Mouse (Mus musculus) heart, embryonic 15.5 days (tissue): ENCODE measurements around the gene Dennd6a. TPM values are rescaled to one million over a fixed set of nuclear protein-coding genes. Genes with fewer than 3 reads are reported as not detected.
"Not testable (repeated sequence)": the region's sequence is repeated elsewhere in the genome, so short reads cannot be mapped to it uniquely, and the experiment has no call there.

Source experiments
- ATAC-seq: fragments of 200-750 bp; cut with Nextera tagmentation; replicated peaks from 2 replicates; pipeline ENCODE4 v1.8.0; 2017; ENCODE audit warnings: low read depth, moderate TSS enrichment; ENCODE audit not compliant: insufficient number of reproducible peaks, insufficient read depth, low FRiP score
- H3K27ac ChIP-seq: fragments of 300-500 bp; sonication (generic); 2 replicates; pipeline ENCODE4 v1.5.1; 2015; ENCODE audit warnings: mild to moderate bottlenecking, inconsistent platforms
- H3K27me3 ChIP-seq: fragments of 300-500 bp; sonication (generic); 2 replicates; pipeline ENCODE4 v1.6.1; 2015; ENCODE audit warnings: inconsistent platforms
- H3K36me3 ChIP-seq: fragments of 300-500 bp; sonication (generic); 2 replicates; pipeline ENCODE4 v1.6.1; 2015; ENCODE audit warnings: mild to moderate bottlenecking, inconsistent platforms
- H3K4me1 ChIP-seq: fragments of 300-500 bp; sonication (generic); replicated peaks from 2 replicates; pipeline ENCODE4 v1.6.1; 2015; ENCODE audit warnings: inconsistent platforms
- H3K4me2 ChIP-seq: fragments of 300-500 bp; sonication (generic); 2 replicates; pipeline ENCODE4 v1.6.1; 2015; ENCODE audit warnings: inconsistent platforms, mild to moderate bottlenecking, moderate library complexity
- H3K4me3 ChIP-seq: fragments of 300-500 bp; sonication (generic); 2 replicates; pipeline ENCODE4 v1.5.1; 2015; ENCODE audit warnings: mild to moderate bottlenecking, inconsistent platforms
- H3K9ac ChIP-seq: fragments of 300-500 bp; sonication (generic); 2 replicates; pipeline ENCODE4 v1.6.1; 2015; ENCODE audit warnings: mild to moderate bottlenecking, inconsistent platforms
- H3K9me3 ChIP-seq: fragments of 300-500 bp; sonication (generic); replicated peaks from 2 replicates; pipeline ENCODE4 v1.6.1; 2016; ENCODE audit warnings: inconsistent platforms
- WGBS: fragments of 180-500 bp; shearing (Covaris S2); methylation state at CpG from one replicate; pipeline ENCODE4 v1.1.7; 2015; ENCODE audit warnings: mixed read lengths; 5-methylcytosine and 5-hydroxymethylcytosine counted together
- polyA plus RNA-seq: library from polyadenylated mRNA; unstranded; fragments of >200 nt; fragmentation: Nextera tagmentation; extraction: Ambion mirVana; gene quantifications from 2 replicates; pipeline ENCODE4 v1.2.1, GENCODE M21; 2015

Dennd6a gene
- polyA plus RNA-seq: 20.3 and 21.7 TPM in 2 replicates

GRCm38 (mm10) chr14:26573556-26573955, at the start of gene Dennd6a:
Dennd6a (plus strand) TSS chr14:26573856.
- not testable (repeated sequence) for H3K4me1 ChIP-seq, H3K4me2 ChIP-seq, H3K27me3 ChIP-seq, H3K4me3 ChIP-seq, H3K9me3 ChIP-seq, ATAC-seq, H3K27ac ChIP-seq, H3K9ac ChIP-seq, H3K36me3 ChIP-seq
- 80% methylated on average over 5 of the region's 5 CpGs for WGBS

- no peak overlapping the region for H3K4me2 ChIP-seq
- H3K4me1 ChIP-seq: peaks cover 33% of the 10 kb centered on the region
- no peaks in the 10 kb centered on the region for H3K9me3 ChIP-seq
- no peak for ATAC-seq
- no peak overlapping the region for H3K27ac ChIP-seq
- no peak overlapping the region for H3K9ac ChIP-seq
- 63% methylated on average over 3 of the region's 3 CpGs for WGBS
- H3K36me3 ChIP-seq: no peaks in the 10 kb centered on the region
- no peak overlapping the region for H3K4me3 ChIP-seq
- no peaks in the 10 kb centered on the region for H3K27me3 ChIP-seq
Observed at GRCm38 (mm10) chr14:26525955-26526354, 47.7 kb upstream of the Dennd6a start.

- H3K36me3 ChIP-seq: no peaks in the 10 kb centered on the region
- H3K27me3 ChIP-seq: no peaks in the 10 kb centered on the region
- H3K4me1 ChIP-seq: peaks cover 34% of the 10 kb centered on the region
- ATAC-seq: no peak
- H3K9ac ChIP-seq: no peak overlapping the region
- no peak overlapping the region for H3K27ac ChIP-seq
- 64% methylated on average over 2 of the region's 2 CpGs for WGBS
- no peaks in the 10 kb centered on the region for H3K9me3 ChIP-seq
- H3K4me3 ChIP-seq: no peak overlapping the region
- H3K4me2 ChIP-seq: no peak overlapping the region
Observed at GRCm38 (mm10) chr14:26528296-26528695, 45.4 kb upstream of the Dennd6a start.

- Histone ChIP-seq H3K36me3 (no peaks in the 10 kb centered on the region), H3K4me1 (peaks cover 37% of the 10 kb centered on the region), H3K27me3 (no peaks in the 10 kb centered on the region), H3K4me3 (no peak overlapping the region), H3K9ac (no peak overlapping the region), H3K9me3 (no peaks in the 10 kb centered on the region), H3K4me2 (no peak overlapping the region), H3K27ac (no peak overlapping the region)
- no peak for ATAC-seq
- 66% methylated on average over 7 of the region's 7 CpGs for WGBS
Observed at GRCm38 (mm10) chr14:26530350-26530749, 43.3 kb upstream of the Dennd6a start.

GRCm38 (mm10) chr14:26531410-26532313, 42.0 kb upstream of the Dennd6a start:
- Histone ChIP-seq H3K27ac (no peak overlapping the region), H3K9ac (no peak overlapping the region), H3K27me3 (no peaks in the 10 kb centered on the region), H3K4me1 (peaks cover 37% of the 10 kb centered on the region), H3K9me3 (no peaks in the 10 kb centered on the region), H3K36me3 (no peaks in the 10 kb centered on the region), H3K4me2 (peak overlapping the region; percentile 31; the same call in 1 of the 2 replicates), H3K4me3 (peak overlapping the region; percentile 8; the same call in 1 of the 2 replicates)
- no peak for ATAC-seq
- WGBS: 67% methylated on average over 10 of the region's 10 CpGs

DNA sequence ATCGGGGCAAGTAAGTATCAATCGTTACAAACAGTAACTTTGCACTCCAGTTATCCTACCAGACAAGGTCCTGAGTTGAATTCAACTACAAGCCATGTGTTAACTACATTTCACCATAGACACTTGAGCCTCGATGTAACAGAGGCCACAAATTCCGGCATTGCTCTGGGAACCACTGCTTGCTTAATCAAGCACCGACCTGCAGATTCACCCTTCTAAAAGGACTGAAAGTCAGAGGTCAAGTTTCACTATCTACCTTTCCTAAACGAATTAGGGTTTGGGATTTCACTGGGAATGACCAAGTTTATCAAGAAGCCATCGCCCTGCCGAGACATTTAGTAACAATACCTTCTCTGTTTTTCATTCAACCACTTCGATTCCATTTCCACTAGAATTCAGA, 40.9 kb upstream of the Dennd6a start:
- WGBS: 38% methylated on average over 9 of the region's 9 CpGs
- peak overlapping the region; percentile 88; the same call in 1 of the 2 replicates for H3K9ac ChIP-seq
- H3K9me3 ChIP-seq: no peaks in the 10 kb centered on the region
- no peak for ATAC-seq
- peak overlapping the region; percentile 85 for H3K4me3 ChIP-seq
- peak overlapping the region; percentile 77 for H3K4me2 ChIP-seq
- H3K27me3 ChIP-seq: no peaks in the 10 kb centered on the region
- H3K4me1 ChIP-seq: peaks cover 33% of the 10 kb centered on the region
- H3K36me3 ChIP-seq: no peaks in the 10 kb centered on the region
- no peak overlapping the region for H3K27ac ChIP-seq

DNA sequence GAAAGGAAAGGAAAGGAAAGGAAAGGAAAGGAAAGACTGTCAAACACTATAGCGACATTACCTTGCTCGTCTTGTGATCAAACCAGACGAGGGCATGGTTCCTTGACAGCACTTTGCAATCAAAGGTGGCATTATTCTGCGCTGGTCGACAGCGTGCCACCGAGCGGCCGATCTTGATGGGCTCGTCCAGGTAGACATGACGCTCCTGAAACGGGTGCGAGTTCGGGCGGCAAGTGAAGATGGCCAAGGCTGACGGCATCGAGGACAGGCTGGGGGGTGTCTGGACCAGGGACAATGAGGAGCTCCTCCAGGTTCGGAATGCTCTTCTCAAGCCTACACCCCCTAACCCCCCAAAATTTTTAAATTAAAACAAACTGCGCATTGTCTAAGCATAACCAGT, 40.4 kb upstream of the Dennd6a start:
- ATAC-seq: no peak
- H3K9me3 ChIP-seq: no peaks in the 10 kb centered on the region
- 18% methylated on average over 19 of the region's 19 CpGs for WGBS

GRCm38 (mm10) chr14:26533821-26534756, 39.6 kb upstream of the Dennd6a start:
- ATAC-seq: peak; percentile 82
- Histone ChIP-seq H3K9ac (peak overlapping the region; percentile 88), H3K27me3 (no peaks in the 10 kb centered on the region), H3K36me3 (no peaks in the 10 kb centered on the region), H3K4me2 (peak overlapping the region; percentile 77), H3K9me3 (no peaks in the 10 kb centered on the region), H3K4me3 (peak overlapping the region; percentile 85), H3K27ac (peak overlapping the region; percentile 91), H3K4me1 (peaks cover 29% of the 10 kb centered on the region)
- WGBS: under 1% methylated on average over 91 of the region's 92 CpGs

More for the DNA sequence above, 40.4 kb upstream of the Dennd6a start:
- H3K36me3 ChIP-seq: no peaks in the 10 kb centered on the region
- H3K4me3 ChIP-seq: peak overlapping the region; percentile 85
- no peaks in the 10 kb centered on the region for H3K27me3 ChIP-seq
- H3K27ac ChIP-seq: no peak overlapping the region
- peak overlapping the region; percentile 88 for H3K9ac ChIP-seq
- H3K4me1 ChIP-seq: peaks cover 31% of the 10 kb centered on the region
- H3K4me2 ChIP-seq: peak overlapping the region; percentile 77

- no peaks in the 10 kb centered on the region for H3K27me3 ChIP-seq
- peak within 1 kb of the TSS; percentile 91 for H3K27ac ChIP-seq
- H3K4me2 ChIP-seq: peak within 1 kb of the TSS; percentile 77
- peaks cover 23% of the 10 kb centered on the region for H3K4me1 ChIP-seq
- H3K9ac ChIP-seq: peak within 1 kb of the TSS; percentile 88
- peak; percentile 91 for ATAC-seq
- H3K4me3 ChIP-seq: peak within 1 kb of the TSS; percentile 85
- H3K9me3 ChIP-seq: no peaks in the 10 kb centered on the region
- no peaks in the 10 kb centered on the region for H3K36me3 ChIP-seq
- 16% methylated on average over 25 of the region's 33 CpGs for WGBS
Observed at GRCm38 (mm10) chr14:26534757-26535479, 38.7 kb upstream of the Dennd6a start, which contains the start of gene Slmap. Slmap (minus strand) TSS chr14:26534931.

DNA sequence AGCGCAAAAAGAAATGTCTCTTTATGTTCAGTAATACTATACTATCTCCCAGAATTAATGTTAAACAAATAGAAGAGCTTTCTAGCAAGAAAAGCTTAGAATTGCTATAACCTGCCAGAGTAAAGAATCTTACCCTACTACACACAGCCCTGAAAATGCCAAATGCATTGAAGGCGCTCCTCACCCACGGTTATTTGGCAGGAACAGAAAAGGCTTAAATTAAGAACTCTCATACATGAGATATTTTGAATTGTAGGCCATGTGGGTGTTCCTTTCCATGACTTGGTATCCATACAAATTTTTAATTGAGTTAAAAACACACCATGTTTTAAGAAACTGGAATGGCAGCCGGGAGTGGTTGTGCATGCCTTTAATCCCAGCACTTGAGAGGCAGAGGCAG, 34.4 kb upstream of the Dennd6a start:
- H3K4me3 ChIP-seq: no peak overlapping the region
- H3K9me3 ChIP-seq: no peaks in the 10 kb centered on the region
- H3K36me3 ChIP-seq: no peaks in the 10 kb centered on the region
- H3K9ac ChIP-seq: no peak overlapping the region
- 82% methylated on average over 4 of the region's 4 CpGs for WGBS
- H3K4me2 ChIP-seq: no peak overlapping the region
- no peaks in the 10 kb centered on the region for H3K27me3 ChIP-seq
- no peak for ATAC-seq
- H3K4me1 ChIP-seq: 0 out of 2 replicates have a peak, but pooled peaks cover 3% of the 10 kb centered on the region
- no peak overlapping the region for H3K27ac ChIP-seq
